Mouse (Mus musculus) stomach, embryonic 15.5 days (tissue): Measurements from ENCODE around the gene Clec2i. TPM values are rescaled to one million over a fixed set of nuclear protein-coding genes. Genes with fewer than 3 reads are reported as not detected.
A peak's percentile ranks its signal among the peaks of the same experiment; 100 is the strongest.
"Not testable (repeated sequence)": the region's sequence is repeated elsewhere in the genome, so short reads cannot be mapped to it uniquely, and the experiment has no call there.

ENCODE experiments used
- ATAC-seq: fragments of 200-750 bp; cut with Nextera tagmentation; 2 replicates; pipeline ENCODE4 v1.8.0; 2017; ENCODE audit warnings: low read depth, moderate number of reproducible peaks, moderate TSS enrichment; ENCODE audit not compliant: insufficient read depth, low FRiP score
- H3K27ac ChIP-seq: fragments of 300-500 bp; sonication (generic); 2 replicates; pipeline ENCODE4 v1.5.1; 2015; ENCODE audit warnings: mild to moderate bottlenecking, inconsistent platforms
- H3K27me3 ChIP-seq: fragments of 300-500 bp; sonication (generic); replicated peaks from 2 replicates; pipeline ENCODE4 v1.6.1; 2015; ENCODE audit warnings: inconsistent platforms
- H3K36me3 ChIP-seq: fragments of 300-500 bp; sonication (generic); 2 replicates; pipeline ENCODE4 v1.6.1; 2015; ENCODE audit warnings: inconsistent platforms
- H3K4me1 ChIP-seq: fragments of 300-500 bp; sonication (generic); 2 replicates; pipeline ENCODE4 v1.6.1; 2015; ENCODE audit warnings: inconsistent platforms
- H3K4me2 ChIP-seq: fragments of 300-500 bp; sonication (generic); 2 replicates; pipeline ENCODE4 v1.6.1; 2015; ENCODE audit warnings: mild to moderate bottlenecking, inconsistent platforms
- H3K4me3 ChIP-seq: fragments of 300-500 bp; sonication (generic); replicated peaks from 2 replicates; pipeline ENCODE4 v1.5.1; 2015; ENCODE audit warnings: inconsistent platforms
- H3K9ac ChIP-seq: fragments of 300-500 bp; sonication (generic); 2 replicates; pipeline ENCODE4 v1.6.1; 2015; ENCODE audit warnings: inconsistent platforms
- H3K9me3 ChIP-seq: fragments of 300-500 bp; sonication (generic); 2 replicates; pipeline ENCODE4 v1.6.1; 2016; ENCODE audit warnings: inconsistent platforms
- WGBS: fragments of 180-500 bp; shearing (Covaris S2); methylation state at CpG from one replicate; pipeline ENCODE4 v1.1.7; 2015; 5-methylcytosine and 5-hydroxymethylcytosine counted together
- polyA plus RNA-seq: library from polyadenylated mRNA; unstranded; fragments of >200 nt; fragmentation: Nextera tagmentation; extraction: Ambion mirVana; gene quantifications from 2 replicates; pipeline ENCODE4 v1.2.1, GENCODE M21; 2015

The Clec2i gene
- polyA plus RNA-seq = 0.34 and 0.45 TPM in 2 replicates

GRCm38 (mm10) chr6:128887091-128887790 lies at the start of gene Clec2i:
Clec2i (plus strand) TSS chr6:128887588.
- ATAC-seq, H3K9me3 ChIP-seq, H3K9ac ChIP-seq, H3K4me2 ChIP-seq, H3K27ac ChIP-seq, H3K4me3 ChIP-seq, H3K36me3 ChIP-seq, H3K27me3 ChIP-seq, H3K4me1 ChIP-seq: not testable (repeated sequence)
- WGBS = 78% methylated on average over 6 of the region's 6 CpGs

DNA sequence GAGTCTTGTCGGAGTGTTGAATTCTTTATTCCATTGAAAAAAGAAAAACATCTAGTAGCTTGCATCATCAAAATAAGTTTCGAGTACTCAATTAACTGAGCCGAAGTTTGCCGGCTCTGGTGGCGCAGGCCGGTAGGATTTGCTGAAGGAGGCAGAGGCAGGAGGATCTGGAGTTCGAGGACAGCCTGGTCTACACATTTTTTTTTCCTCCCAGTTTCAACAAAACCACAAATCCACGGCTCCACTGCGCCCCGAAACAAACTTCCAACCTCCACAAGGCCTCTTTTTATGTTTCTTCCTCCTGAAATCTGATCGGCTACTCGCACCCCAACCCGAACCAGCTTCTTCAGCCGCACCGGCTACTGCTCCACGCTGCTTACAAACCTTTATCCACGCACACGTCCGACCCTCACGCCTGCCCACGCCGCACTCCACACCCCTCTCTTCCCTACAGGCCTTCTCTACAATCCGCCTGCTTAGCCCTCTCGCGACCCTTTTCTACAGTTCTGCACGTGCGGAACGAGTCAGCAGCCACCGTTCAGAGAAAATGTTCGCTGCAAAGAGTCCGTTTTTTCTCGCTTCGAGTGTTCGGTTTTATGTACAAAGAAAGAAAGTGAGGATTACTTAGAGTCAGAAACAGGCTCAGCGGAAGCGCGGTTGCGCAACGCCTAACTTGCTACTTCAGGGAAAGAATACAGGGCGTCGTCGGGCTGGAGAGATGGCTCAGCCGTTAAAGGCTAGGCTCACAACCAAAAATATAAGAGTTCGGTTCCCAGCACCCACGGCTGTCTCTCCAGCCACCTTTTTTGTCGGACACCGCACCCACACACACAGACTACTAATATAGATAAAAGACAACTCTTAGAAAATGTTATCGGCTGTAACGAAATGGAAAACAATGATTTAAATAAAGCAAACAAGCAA lies 48.8 kb upstream of the Clec2i start:
- under 1% methylated on average over 49 of the region's 49 CpGs for WGBS
- ATAC-seq = peak; percentile 72
- Histone ChIP-seq H3K9me3 (no peaks in the 10 kb centered on the region), H3K4me2 (peak overlapping the region; percentile 80), H3K27ac (peak overlapping the region; percentile 95), H3K27me3 (no peaks in the 10 kb centered on the region), H3K4me1 (peaks cover 17% of the 10 kb centered on the region), H3K4me3 (peak overlapping the region; percentile 63), H3K36me3 (no peaks in the 10 kb centered on the region), H3K9ac (peak overlapping the region; percentile 52)

- no peaks in the 10 kb centered on the region for H3K27me3 ChIP-seq
- peak overlapping the region; percentile 80 for H3K4me2 ChIP-seq
- no peaks in the 10 kb centered on the region for H3K9me3 ChIP-seq
- peaks cover 20% of the 10 kb centered on the region for H3K4me1 ChIP-seq
- H3K27ac ChIP-seq = peak overlapping the region; percentile 95
- peak; percentile 13; the same call in 1 of the 2 replicates for ATAC-seq
- WGBS = under 1% methylated on average over 17 of the region's 17 CpGs
- no peaks in the 10 kb centered on the region for H3K36me3 ChIP-seq
- peak overlapping the region; percentile 63 for H3K4me3 ChIP-seq
- peak overlapping the region; percentile 26; the same call in 1 of the 2 replicates for H3K9ac ChIP-seq
Measured at GRCm38 (mm10) chr6:128839266-128839771, 48.1 kb upstream of the Clec2i start.

GRCm38 (mm10) chr6:128839921-128840320 lies 47.5 kb upstream of the Clec2i start:
- Histone ChIP-seq H3K4me2 (peak overlapping the region; percentile 80), H3K27me3 (no peaks in the 10 kb centered on the region), H3K9ac (no peak overlapping the region), H3K27ac (peak overlapping the region; percentile 95), H3K36me3 (no peaks in the 10 kb centered on the region), H3K9me3 (no peaks in the 10 kb centered on the region), H3K4me1 (peaks cover 24% of the 10 kb centered on the region), H3K4me3 (peak overlapping the region; percentile 63)
- ATAC-seq = no peak
- 56% methylated on average over 7 of the region's 7 CpGs for WGBS

GRCm38 (mm10) chr6:128840669-128841068 lies 46.7 kb upstream of the Clec2i start:
- peaks cover 27% of the 10 kb centered on the region for H3K4me1 ChIP-seq
- 80% methylated on average over 3 of the region's 3 CpGs for WGBS
- not testable (repeated sequence) for H3K36me3 ChIP-seq, H3K9me3 ChIP-seq, H3K9ac ChIP-seq, ATAC-seq, H3K27me3 ChIP-seq, H3K27ac ChIP-seq, H3K4me2 ChIP-seq, H3K4me3 ChIP-seq

DNA sequence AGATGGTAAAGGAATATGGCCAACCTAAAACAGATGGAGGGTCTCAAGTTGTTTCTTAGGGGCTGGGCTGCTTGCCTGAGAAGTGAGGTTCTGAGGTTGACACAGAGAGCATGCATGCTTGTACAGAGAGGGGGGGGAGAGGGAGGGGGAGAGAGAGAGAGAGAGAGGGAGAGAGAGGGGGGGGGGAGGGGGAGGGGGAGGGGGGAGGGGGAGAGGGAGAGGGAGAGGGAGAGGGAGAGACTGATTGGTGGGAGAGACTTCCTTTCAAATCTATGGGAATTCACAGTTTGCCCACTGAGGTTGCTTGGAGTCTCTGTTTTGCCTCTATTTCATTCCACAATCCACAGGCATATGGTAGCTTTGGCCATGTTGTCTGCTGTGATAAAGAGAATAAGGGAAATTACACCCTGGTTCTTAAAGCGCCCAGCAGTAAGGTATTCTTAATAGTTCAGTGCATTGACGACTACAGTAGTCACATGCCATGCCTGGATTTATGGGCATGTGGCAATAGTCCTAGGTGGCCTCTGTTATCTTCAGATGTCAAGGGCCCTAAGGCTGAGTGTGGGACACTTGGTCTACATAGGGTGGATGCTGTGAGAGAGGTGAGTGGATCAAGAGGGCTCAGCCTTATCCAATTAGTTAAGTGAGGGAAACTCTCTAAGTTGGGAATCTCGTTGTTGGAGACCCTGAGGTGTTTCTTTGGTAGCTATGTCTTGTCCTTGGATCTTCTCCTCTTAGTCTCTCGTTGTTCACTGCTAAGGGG lies 45.9 kb upstream of the Clec2i start:
- Histone ChIP-seq H3K4me2 (peak overlapping the region; percentile 76), H3K4me3 (peak overlapping the region; percentile 87), H3K9me3 (no peaks in the 10 kb centered on the region), H3K9ac (peak overlapping the region; percentile 76; the same call in 1 of the 2 replicates), H3K27ac (peak overlapping the region; percentile 97; the same call in 1 of the 2 replicates), H3K36me3 (no peaks in the 10 kb centered on the region), H3K4me1 (peaks cover 27% of the 10 kb centered on the region), H3K27me3 (no peaks in the 10 kb centered on the region)
- no peak for ATAC-seq
- WGBS = 35% methylated on average over 4 of the region's 4 CpGs

- Histone ChIP-seq H3K4me1 (peaks cover 26% of the 10 kb centered on the region), H3K27me3 (no peaks in the 10 kb centered on the region), H3K4me2 (peak overlapping the region; percentile 76), H3K4me3 (peak overlapping the region; percentile 87), H3K27ac (peak overlapping the region; percentile 97), H3K36me3 (no peaks in the 10 kb centered on the region), H3K9ac (peak overlapping the region; percentile 76), H3K9me3 (no peaks in the 10 kb centered on the region)
- no peak for ATAC-seq
- WGBS = under 1% methylated on average over 20 of the region's 20 CpGs
Measured at GRCm38 (mm10) chr6:128842356-128842944, 44.9 kb upstream of the Clec2i start.

DNA sequence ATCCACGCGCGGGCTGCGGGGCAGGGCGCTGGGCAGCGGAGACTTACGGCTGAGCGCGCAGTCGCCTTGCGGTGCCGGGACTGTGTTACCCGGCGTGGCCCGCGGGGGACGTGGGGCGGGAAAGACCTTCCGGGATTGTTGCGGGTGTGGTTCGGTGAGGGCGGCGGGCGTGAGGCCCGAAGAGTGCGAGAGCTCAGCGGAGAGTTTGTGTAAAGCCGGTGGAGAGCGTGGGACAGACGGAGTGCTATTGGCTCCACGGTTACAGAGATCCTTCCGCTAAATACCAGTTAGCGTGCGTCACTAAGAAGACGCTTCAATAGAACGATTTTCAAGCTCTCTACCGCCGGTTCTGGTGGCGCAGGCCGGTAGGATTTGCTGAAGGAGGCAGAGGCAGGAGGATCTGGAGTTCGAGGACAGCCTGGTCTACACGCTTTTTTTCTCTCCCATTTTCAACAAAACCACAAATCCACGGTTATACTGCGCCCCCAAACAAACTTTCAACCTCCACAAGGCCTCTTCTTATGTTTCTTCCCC lies 44.4 kb upstream of the Clec2i start:
- under 1% methylated on average over 44 of the region's 44 CpGs for WGBS
- Histone ChIP-seq H3K9me3 (no peaks in the 10 kb centered on the region), H3K4me3 (peak overlapping the region; percentile 87), H3K27ac (peak overlapping the region; percentile 97), H3K4me2 (peak overlapping the region; percentile 77), H3K36me3 (no peaks in the 10 kb centered on the region), H3K27me3 (no peaks in the 10 kb centered on the region), H3K9ac (peak overlapping the region; percentile 76), H3K4me1 (peaks cover 23% of the 10 kb centered on the region)
- ATAC-seq = peak; percentile 76

DNA sequence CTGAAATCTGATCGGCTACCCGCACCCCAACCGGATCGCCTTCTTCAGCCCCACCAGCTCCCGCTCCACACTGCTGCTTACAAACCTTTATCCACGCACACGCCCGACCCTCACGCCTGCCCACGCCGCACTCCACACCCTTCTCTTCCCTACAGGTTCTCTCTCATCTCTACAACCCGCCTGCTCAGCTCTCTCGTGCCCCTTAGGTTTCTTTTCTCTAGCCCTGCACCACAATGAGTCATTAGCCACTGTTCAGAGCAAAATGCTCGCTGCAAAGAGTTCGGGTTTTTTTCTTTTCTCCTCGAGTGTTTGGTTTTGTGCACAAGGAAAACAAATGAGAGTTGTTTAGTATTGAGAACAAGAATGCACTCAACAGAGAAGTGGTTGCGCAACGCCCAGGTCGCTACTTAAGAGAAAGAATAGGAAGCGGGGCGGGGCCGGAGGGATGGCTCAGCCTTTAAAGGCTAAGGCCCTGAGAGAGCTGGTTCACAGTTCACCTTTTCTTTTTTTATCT lies 43.9 kb upstream of the Clec2i start:
- ATAC-seq = peak; percentile 4; the same call in 1 of the 2 replicates
- no peaks in the 10 kb centered on the region for H3K27me3 ChIP-seq
- under 1% methylated on average over 22 of the region's 22 CpGs for WGBS

GRCm38 (mm10) chr6:128844131-128844530 lies 43.3 kb upstream of the Clec2i start:
- no peak overlapping the region for H3K9ac ChIP-seq
- no peaks in the 10 kb centered on the region for H3K9me3 ChIP-seq
- H3K27me3 ChIP-seq = no peaks in the 10 kb centered on the region
- peak overlapping the region; percentile 87; the same call in 1 of the 2 replicates for H3K4me3 ChIP-seq
- peaks cover 23% of the 10 kb centered on the region for H3K4me1 ChIP-seq
- peak overlapping the region; percentile 97 for H3K27ac ChIP-seq
- no peaks in the 10 kb centered on the region for H3K36me3 ChIP-seq
- H3K4me2 ChIP-seq = peak overlapping the region; percentile 77
- no peak for ATAC-seq
- WGBS = 23% methylated on average over 8 of the region's 8 CpGs

More for the DNA sequence above, 43.9 kb upstream of the Clec2i start:
- H3K9me3 ChIP-seq = no peaks in the 10 kb centered on the region
- no peaks in the 10 kb centered on the region for H3K36me3 ChIP-seq
- peak overlapping the region; percentile 87 for H3K4me3 ChIP-seq
- H3K9ac ChIP-seq = peak overlapping the region; percentile 37
- peaks cover 23% of the 10 kb centered on the region for H3K4me1 ChIP-seq
- peak overlapping the region; percentile 77 for H3K4me2 ChIP-seq
- H3K27ac ChIP-seq = peak overlapping the region; percentile 97
